Mouse (Mus musculus): Measurements from ENCODE around the gene Gm4969. TPM values are rescaled to one million over a fixed set of nuclear protein-coding genes. Genes with fewer than 3 reads are reported as not detected.

Gm4969 gene
- polyA plus RNA-seq, 1 experiment from 2014 or later, result 3.0 TPM

DNA sequence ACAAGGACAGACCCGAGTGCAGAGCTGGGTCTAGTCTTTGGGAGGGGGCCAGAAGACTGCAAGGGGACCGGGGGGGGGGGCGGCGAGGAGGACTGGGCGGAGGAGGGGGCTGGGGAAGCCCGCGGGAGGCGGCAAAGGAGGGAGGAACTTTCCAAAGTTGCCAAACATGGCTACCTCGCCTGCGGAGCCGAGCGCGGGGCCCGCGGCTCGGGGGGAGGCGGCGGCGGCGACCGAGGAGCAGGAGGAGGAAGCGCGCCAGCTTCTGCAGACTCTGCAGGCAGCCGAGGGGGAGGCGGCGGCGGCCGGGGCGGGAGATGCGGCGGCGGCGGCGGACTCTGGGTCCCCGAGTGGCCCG lies 23.7 kb downstream of the Gm4969 start, which contains the start of gene Six5:
Gene Six5, plus strand, starts transcription at position 124 of the 355 bp plus-strand sequence.
- Histone ChIP-seq H3K36me3 (ENCODE audit: insufficient read depth) (peaks cover 31% of the 10 kb centered on the region), H3K27me3 (ENCODE audit: insufficient read depth, low read length) (no peaks in the 10 kb centered on the region), H3K9ac (peak within 1 kb of the TSS; percentile 88), H3K4me2 (peak within 1 kb of the TSS; percentile 91), H3K9me3 (ENCODE audit: low read depth, low read length) (no peaks in the 10 kb centered on the region), H3K4me3 (ENCODE audit: low read depth, low read length) (peak within 1 kb of the TSS; percentile 77), H3K4me1 (ENCODE audit: insufficient read depth) (peaks cover 8% of the 10 kb centered on the region), H3K27ac (ENCODE audit: low read depth) (peak within 1 kb of the TSS; percentile 97)
- ATAC-seq (ENCODE audit: insufficient read depth) (0 out of 2 replicates have a peak, but pooled peaks have one; percentile 1), DNase-seq (no peak)
- TF ChIP-seq CTCF (IDR thresholded peaks at IDR 0.05; ENCODE audit: low read depth), result no peak
- 1% methylated on average over 25 of the region's 36 CpGs for WGBS

DNA sequence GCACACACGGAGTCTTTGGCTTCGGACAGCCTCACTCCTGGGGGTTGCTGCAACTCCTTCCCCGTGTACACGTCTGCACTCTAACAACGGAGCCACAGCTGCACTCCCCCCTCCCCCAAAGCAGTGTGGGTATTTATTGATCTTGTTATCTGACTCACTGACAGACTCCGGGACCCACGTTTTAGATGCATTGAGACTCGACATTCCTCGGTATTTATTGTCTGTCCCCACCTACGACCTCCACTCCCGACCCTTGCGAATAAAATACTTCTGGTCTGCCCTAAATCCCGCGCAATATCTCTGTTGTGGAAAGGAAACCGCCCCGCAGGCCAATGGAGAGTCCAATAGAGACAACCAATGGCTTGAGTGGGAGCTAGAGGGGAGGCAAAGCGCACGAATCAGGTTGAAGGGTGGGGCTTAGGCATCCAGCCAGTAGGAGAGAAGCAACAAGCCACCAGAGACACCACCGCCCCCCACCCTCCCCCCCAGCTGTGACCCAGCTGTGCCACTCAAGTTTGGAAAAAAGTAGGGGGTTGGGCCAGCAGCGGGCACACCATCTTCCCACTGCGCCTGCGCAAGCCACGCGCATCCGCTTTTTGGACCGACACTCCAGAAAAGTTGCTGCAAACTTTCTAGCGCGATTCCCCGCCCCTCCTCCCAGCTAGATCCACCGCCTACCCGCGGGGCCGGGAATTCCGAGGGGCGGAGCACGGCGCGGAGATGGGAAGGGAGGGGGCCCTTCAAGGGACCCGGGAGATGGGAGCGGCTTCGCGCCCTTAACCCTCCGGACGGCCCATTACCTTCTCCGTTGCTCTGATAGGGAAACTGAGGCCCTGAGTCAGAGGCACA lies 24.4 kb downstream of the Gm4969 start:
- peak overlapping the region; percentile 97 for H3K27ac ChIP-seq (ENCODE audit: low read depth)
- under 1% methylated on average over 45 of the region's 45 CpGs for WGBS
- H3K9me3 ChIP-seq (ENCODE audit: low read depth, low read length), result no peaks in the 10 kb centered on the region
- H3K4me3 ChIP-seq (ENCODE audit: low read depth, low read length), result peak overlapping the region; percentile 77
- ATAC-seq (ENCODE audit: insufficient read depth) (peak; percentile 82), DNase-seq (peak; percentile 99)
- peaks cover 8% of the 10 kb centered on the region for H3K4me1 ChIP-seq (ENCODE audit: insufficient read depth)
- H3K9ac ChIP-seq, result peak overlapping the region; percentile 88
- H3K4me2 ChIP-seq, result peak overlapping the region; percentile 91
- H3K36me3 ChIP-seq (ENCODE audit: insufficient read depth), result peaks cover 35% of the 10 kb centered on the region
- H3K27me3 ChIP-seq (ENCODE audit: insufficient read depth, low read length), result no peaks in the 10 kb centered on the region
- no peak for TF ChIP-seq CTCF (IDR thresholded peaks at IDR 0.05; ENCODE audit: low read depth)

DNA sequence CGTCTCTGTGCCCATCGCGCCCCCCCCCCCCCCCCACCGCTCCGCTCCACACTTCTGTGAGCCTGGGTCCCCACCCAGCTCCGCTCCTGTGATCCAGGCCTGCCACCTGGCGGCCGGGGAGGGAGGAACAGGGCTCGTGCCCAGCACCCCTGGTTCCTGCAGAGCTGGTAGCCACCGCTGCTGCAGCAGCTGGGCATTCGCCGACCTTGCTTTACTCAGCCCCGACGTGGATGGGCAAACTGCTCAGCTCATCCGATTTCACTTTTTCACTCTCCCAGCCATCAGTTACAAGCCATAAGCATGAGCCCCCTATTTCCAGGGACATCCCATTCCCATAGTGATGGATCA lies 25.0 kb downstream of the Gm4969 start:
- WGBS, result 2% methylated on average over 9 of the region's 15 CpGs
- peaks cover 8% of the 10 kb centered on the region for H3K4me1 ChIP-seq (ENCODE audit: insufficient read depth)
- H3K4me3 ChIP-seq (ENCODE audit: low read depth, low read length), result peak overlapping the region; percentile 77
- peak; percentile 50 for ATAC-seq (ENCODE audit: insufficient read depth)
- TF ChIP-seq CTCF (IDR thresholded peaks at IDR 0.05; ENCODE audit: low read depth), result peak; percentile 93
- DNase-seq, result peak; percentile 88
- H3K27me3 ChIP-seq (ENCODE audit: insufficient read depth, low read length), result no peaks in the 10 kb centered on the region
- H3K9me3 ChIP-seq (ENCODE audit: low read depth, low read length), result no peaks in the 10 kb centered on the region
- H3K4me2 ChIP-seq, result peak overlapping the region; percentile 91
- peak overlapping the region; percentile 49 for H3K9ac ChIP-seq
- H3K27ac ChIP-seq (ENCODE audit: low read depth), result peak overlapping the region; percentile 87
- H3K36me3 ChIP-seq (ENCODE audit: insufficient read depth), result peaks cover 38% of the 10 kb centered on the region

DNA sequence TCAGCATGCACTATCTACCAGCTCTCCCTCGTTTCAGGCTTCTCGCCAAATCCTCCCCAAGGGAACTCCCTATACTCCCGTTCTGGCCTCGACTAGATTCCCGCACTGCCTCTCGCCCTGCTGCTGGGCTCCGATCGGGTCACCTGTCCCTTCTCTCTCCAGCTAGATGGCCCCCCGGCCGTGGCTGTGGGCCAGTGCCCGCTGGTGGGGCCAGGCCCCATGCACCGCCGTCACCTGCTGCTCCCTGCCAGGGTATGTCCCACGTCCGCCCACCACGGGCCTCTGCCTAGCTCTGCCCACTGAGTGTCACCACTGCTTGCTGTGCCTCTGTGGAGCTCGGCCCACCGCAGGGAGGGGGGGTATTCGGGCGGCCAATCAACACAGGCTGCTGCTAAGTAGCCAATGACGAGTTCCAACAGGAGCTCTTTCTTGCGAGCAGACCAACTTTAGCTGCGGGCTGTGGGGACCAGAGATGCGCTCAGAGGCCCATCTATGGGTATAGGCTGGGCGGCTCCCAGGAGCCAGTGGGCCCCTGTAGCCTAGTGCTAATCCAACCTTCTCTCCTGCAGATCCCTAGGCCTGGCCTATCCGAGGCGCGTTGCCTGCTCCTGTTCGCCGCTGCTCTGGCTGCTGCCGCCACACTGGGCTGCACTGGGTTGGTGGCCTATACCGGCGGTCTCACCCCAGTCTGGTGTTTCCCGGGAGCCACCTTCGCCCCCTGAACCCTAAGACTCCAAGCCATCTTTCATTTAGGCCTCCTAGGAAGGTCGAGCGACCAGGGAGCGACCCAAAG lies 25.6 kb downstream of the Gm4969 start:
- DNase-seq (peak; percentile 87), ATAC-seq (ENCODE audit: insufficient read depth) (peak; percentile 50)
- Histone ChIP-seq H3K9me3 (ENCODE audit: low read depth, low read length) (no peaks in the 10 kb centered on the region), H3K27me3 (ENCODE audit: insufficient read depth, low read length) (no peaks in the 10 kb centered on the region), H3K36me3 (ENCODE audit: insufficient read depth) (peaks cover 38% of the 10 kb centered on the region), H3K9ac (peak overlapping the region; percentile 49), H3K27ac (ENCODE audit: low read depth) (peak overlapping the region; percentile 87), H3K4me3 (ENCODE audit: low read depth, low read length) (peak overlapping the region; percentile 77), H3K4me2 (peak overlapping the region; percentile 91), H3K4me1 (ENCODE audit: insufficient read depth) (peaks cover 8% of the 10 kb centered on the region)
- 0 out of 2 replicates have a peak, but pooled peaks have one; percentile 1 for TF ChIP-seq CTCF (IDR thresholded peaks at IDR 0.05; ENCODE audit: low read depth)
- WGBS, result 6% methylated on average over 38 of the region's 38 CpGs

DNA sequence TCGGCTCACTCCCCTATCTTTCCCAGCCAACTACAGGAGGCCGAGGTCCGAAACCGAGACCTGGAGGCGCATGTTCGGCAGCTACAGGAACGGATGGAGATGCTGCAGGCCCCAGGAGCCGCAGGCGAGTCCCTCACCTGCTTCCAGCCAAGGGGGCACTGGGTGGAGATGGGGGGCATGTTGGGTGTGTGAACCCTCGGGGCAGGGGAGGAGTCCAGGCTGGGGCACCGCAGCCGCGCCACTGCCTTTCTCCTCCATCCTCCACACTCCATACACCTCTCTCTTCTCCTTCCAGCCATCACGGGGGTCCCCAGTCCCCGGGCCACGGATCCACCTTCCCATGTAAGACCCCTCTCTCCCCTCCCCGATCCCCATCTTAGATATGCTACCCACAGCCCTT lies 26.3 kb downstream of the Gm4969 start:
- no peaks in the 10 kb centered on the region for H3K27me3 ChIP-seq (ENCODE audit: insufficient read depth, low read length)
- TF ChIP-seq CTCF (IDR thresholded peaks at IDR 0.05; ENCODE audit: low read depth), result no peak
- no peak overlapping the region for H3K4me3 ChIP-seq (ENCODE audit: low read depth, low read length)
- H3K9ac ChIP-seq, result no peak overlapping the region
- H3K4me1 ChIP-seq (ENCODE audit: insufficient read depth), result peaks cover 8% of the 10 kb centered on the region
- ATAC-seq (ENCODE audit: insufficient read depth) (no peak), DNase-seq (no peak)
- H3K9me3 ChIP-seq (ENCODE audit: low read depth, low read length), result no peaks in the 10 kb centered on the region
- H3K27ac ChIP-seq (ENCODE audit: low read depth), result no peak overlapping the region
- H3K4me2 ChIP-seq, result peak overlapping the region; percentile 10
- peaks cover 37% of the 10 kb centered on the region for H3K36me3 ChIP-seq (ENCODE audit: insufficient read depth)
- 49% methylated on average over 16 of the region's 17 CpGs for WGBS

DNA sequence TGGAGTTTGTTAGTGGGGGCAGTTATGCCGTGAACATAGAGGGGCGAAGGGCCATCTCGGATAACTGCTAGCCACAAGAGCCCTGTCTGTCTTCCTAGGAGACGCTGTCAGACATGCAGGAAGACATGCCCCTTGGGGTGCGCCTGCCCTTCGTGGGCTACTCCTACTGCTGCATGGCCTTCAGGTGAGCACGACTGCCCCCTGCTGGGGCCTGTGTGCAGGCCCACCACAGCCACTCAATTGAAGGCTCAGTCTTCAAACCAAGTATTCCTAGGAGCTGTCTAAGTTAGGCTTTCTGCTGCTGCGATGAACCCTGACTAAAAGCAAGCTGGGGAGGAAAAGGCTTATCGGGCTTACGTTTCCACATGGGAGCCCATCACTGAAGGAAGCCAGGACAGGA lies 29.4 kb downstream of the Gm4969 start:
- Histone ChIP-seq H3K4me1 (ENCODE audit: insufficient read depth) (peaks cover 9% of the 10 kb centered on the region), H3K4me2 (no peak overlapping the region), H3K4me3 (ENCODE audit: low read depth, low read length) (no peak overlapping the region), H3K9ac (no peak overlapping the region), H3K9me3 (ENCODE audit: low read depth, low read length) (no peaks in the 10 kb centered on the region), H3K36me3 (ENCODE audit: insufficient read depth) (peaks cover 38% of the 10 kb centered on the region), H3K27me3 (ENCODE audit: insufficient read depth, low read length) (no peaks in the 10 kb centered on the region), H3K27ac (ENCODE audit: low read depth) (no peak overlapping the region)
- peak; percentile 81 for DNase-seq
- WGBS, result 39% methylated on average over 10 of the region's 10 CpGs
- peak; percentile 88 for TF ChIP-seq CTCF (IDR thresholded peaks at IDR 0.05; ENCODE audit: low read depth)
- ATAC-seq (ENCODE audit: insufficient read depth), result no peak

DNA sequence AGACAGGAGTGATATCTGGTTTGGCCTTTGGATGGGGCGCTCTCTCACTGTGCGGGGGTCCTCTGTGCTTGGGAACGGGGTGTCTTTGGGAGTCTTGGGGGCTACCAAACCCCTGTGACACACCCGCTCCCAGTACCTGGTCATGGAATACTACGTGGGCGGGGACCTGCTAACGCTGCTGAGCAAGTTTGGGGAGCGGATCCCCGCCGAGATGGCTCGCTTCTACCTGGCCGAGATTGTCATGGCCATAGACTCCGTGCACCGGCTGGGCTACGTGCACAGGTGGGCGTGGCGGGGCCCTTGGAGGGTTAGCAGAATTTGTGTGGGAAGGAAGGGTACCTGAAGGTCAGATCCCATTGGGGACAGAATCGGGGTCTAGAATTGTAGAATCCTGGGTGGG lies 31.4 kb downstream of the Gm4969 start:
- Histone ChIP-seq H3K27me3 (ENCODE audit: insufficient read depth, low read length) (no peaks in the 10 kb centered on the region), H3K9ac (no peak overlapping the region), H3K36me3 (ENCODE audit: insufficient read depth) (peaks cover 53% of the 10 kb centered on the region), H3K4me1 (ENCODE audit: insufficient read depth) (peaks cover 9% of the 10 kb centered on the region), H3K4me3 (ENCODE audit: low read depth, low read length) (no peak overlapping the region), H3K27ac (ENCODE audit: low read depth) (no peak overlapping the region), H3K4me2 (no peak overlapping the region), H3K9me3 (ENCODE audit: low read depth, low read length) (no peaks in the 10 kb centered on the region)
- ATAC-seq (ENCODE audit: insufficient read depth), result no peak
- WGBS, result 71% methylated on average over 18 of the region's 18 CpGs
- DNase-seq, result no peak
- no peak for TF ChIP-seq CTCF (IDR thresholded peaks at IDR 0.05; ENCODE audit: low read depth)

Measured in lung, embryonic 14.5 days (tissue).